8 mouse cellular contexts compared by ENCODE assay signal in the genomic region with DNA sequence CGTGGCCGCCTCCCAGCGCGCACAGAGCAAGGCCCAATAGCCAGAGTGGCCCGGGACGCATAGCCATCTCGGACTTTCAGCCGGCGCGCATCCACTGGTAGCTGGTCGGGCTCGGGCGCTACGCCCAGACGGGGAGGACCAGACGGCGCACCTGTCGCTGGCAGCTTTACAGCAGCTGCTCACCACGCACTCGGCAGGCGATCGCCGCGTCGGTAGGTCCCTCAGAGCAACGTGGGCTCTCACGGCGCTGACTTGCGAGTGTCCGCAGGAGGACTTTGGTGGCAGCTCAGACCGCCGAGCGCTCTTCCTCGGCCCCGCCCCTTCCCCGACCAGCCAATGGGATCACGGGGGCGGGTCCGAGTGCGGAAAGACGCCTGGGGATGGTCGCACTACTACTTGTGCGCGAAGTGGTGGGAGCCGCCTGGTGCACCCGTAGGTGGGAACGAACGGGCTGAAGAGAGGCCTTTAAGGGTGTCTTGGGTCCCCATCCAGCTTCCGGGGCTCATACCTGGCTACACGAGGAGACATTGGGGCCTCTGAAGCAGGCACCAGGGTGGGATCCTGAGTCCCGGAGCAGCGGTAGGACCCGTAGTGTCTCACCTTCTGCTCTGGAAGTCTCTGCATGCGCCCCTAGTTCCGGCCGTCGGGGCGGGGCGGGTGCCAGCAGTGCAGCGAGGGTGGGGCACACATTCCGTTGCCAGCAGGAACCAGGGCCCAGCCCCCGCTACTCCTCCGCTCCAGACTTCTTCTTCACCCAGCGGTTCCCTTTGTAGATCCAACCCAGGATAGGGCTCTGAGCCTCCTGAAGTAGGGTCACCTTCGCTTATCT. TPM values are rescaled to one million over a fixed set of nuclear protein-coding genes. Genes with fewer than 3 reads are reported as not detected.
DNase-seq lines count a peak whose midpoint lies in the region; ATAC-seq and TF ChIP-seq lines count a peak whose summit lies in the region.

Gene Bmp8a, minus strand, starts transcription at position 611 of the 829 bp plus-strand sequence.

- no peak within 1 kb of the TSS; the same call in 1 of the 2 replicates for H3K9ac ChIP-seq in embryonic facial prominence, embryonic 11.5 days (replicated peaks; ENCODE audit: low read length)
- peak within 1 kb of the TSS; percentile 51 for H3K9ac ChIP-seq in lung, embryonic 16.5 days (ENCODE audit: low read length)

- no peaks in the 10 kb centered on the region for H3K9me3 ChIP-seq in embryonic facial prominence, embryonic 11.5 days (replicated peaks; ENCODE audit: control insufficient read depth, low read length)
- H3K9me3 ChIP-seq in heart, embryonic 10.5 days, result no peaks in the 10 kb centered on the region
- H3K9me3 ChIP-seq in lung, embryonic 16.5 days (ENCODE audit: control insufficient read depth, low read length), result no peaks in the 10 kb centered on the region

- peaks cover 33% of the 10 kb centered on the region for H3K27me3 ChIP-seq in embryonic facial prominence, embryonic 11.5 days (ENCODE audit: control insufficient read depth, insufficient read depth, low read length)
- peaks cover 66% of the 10 kb centered on the region for H3K27me3 ChIP-seq in heart, embryonic 10.5 days (ENCODE audit: insufficient read depth, poor library complexity, severe bottlenecking)
- H3K27me3 ChIP-seq in lung, embryonic 16.5 days (ENCODE audit: control insufficient read depth, insufficient read depth, low read depth, low read length), result peaks cover 23% of the 10 kb centered on the region

- ATAC-seq in embryonic facial prominence, embryonic 11.5 days (replicated peaks; ENCODE audit: insufficient number of reproducible peaks, low FRiP score, low TSS enrichment, low read depth), result peak; percentile 89
- peak; percentile 92 for ATAC-seq in lung, embryonic 16.5 days (ENCODE audit: low read depth)

- H3K4me3 ChIP-seq in embryonic facial prominence, embryonic 11.5 days (ENCODE audit: low read depth, low read length), result peak within 1 kb of the TSS; percentile 50
- H3K4me3 ChIP-seq in heart, embryonic 10.5 days, result peak within 1 kb of the TSS; percentile 67
- peak within 1 kb of the TSS; percentile 58 for H3K4me3 ChIP-seq in lung, embryonic 16.5 days (ENCODE audit: low read length)
- peak within 1 kb of the TSS; percentile 42 for H3K4me3 ChIP-seq in olfactory bulb, adult 2 months (ENCODE audit: insufficient read depth, low read depth, low read length)

- no peak for TF ChIP-seq POLR2A in olfactory bulb, adult 2 months (IDR thresholded peaks at IDR 0.05; ENCODE audit: insufficient read depth, low read depth, low read length)

- no peaks in the 10 kb centered on the region for H3K36me3 ChIP-seq in embryonic facial prominence, embryonic 11.5 days (replicated peaks; ENCODE audit: control insufficient read depth, insufficient read depth, low read depth, low read length)
- H3K36me3 ChIP-seq in heart, embryonic 10.5 days, result no peaks in the 10 kb centered on the region; the same call in 1 of the 2 replicates
- H3K36me3 ChIP-seq in lung, embryonic 16.5 days (ENCODE audit: control insufficient read depth, insufficient read depth, low read length), result no peaks in the 10 kb centered on the region

- TF ChIP-seq CTCF in olfactory bulb, adult 2 months (IDR thresholded peaks at IDR 0.05; ENCODE audit: insufficient read depth, low read depth, low read length), result no peak

- DNase-seq in A20 (ENCODE audit: low read depth, low spot score) (peak; percentile 94), R1 (ENCODE audit: low read depth, low spot score) (peak; percentile 93)
- DNase-seq in embryonic facial prominence, embryonic 11.5 days (ENCODE audit: low spot score), result peak; percentile 88
- DNase-seq in heart, embryonic 10.5 days (ENCODE audit: low spot score), result peak; percentile 92
- peak; percentile 45 for DNase-seq in kidney, adult 9 months
- DNase-seq in thymus, postnatal 14 days, result peak; percentile 63

- H3K27ac ChIP-seq in embryonic facial prominence, embryonic 11.5 days (replicated peaks; ENCODE audit: low read depth, low read length), result no peak within 1 kb of the TSS
- peak within 1 kb of the TSS; percentile 29; the same call in 1 of the 2 replicates for H3K27ac ChIP-seq in heart, embryonic 10.5 days
- 0 out of 2 replicates have a peak within 1 kb of the TSS, but pooled peaks have one; percentile 5 for H3K27ac ChIP-seq in lung, embryonic 16.5 days (ENCODE audit: low read length)
- H3K27ac ChIP-seq in olfactory bulb, adult 2 months (ENCODE audit: insufficient read depth, low read depth, low read length), result no peak within 1 kb of the TSS

- H3K4me2 ChIP-seq in embryonic facial prominence, embryonic 11.5 days (ENCODE audit: low read depth, low read length), result peak within 1 kb of the TSS; percentile 92
- H3K4me2 ChIP-seq in lung, embryonic 16.5 days (ENCODE audit: low read depth, low read length), result peak within 1 kb of the TSS; percentile 91

- 1% methylated on average over 64 of the region's 65 CpGs for WGBS in embryonic facial prominence, embryonic 11.5 days
- WGBS in heart, embryonic 10.5 days, result under 1% methylated on average over 65 of the region's 65 CpGs
- under 1% methylated on average over 64 of the region's 65 CpGs for WGBS in lung, embryonic 16.5 days
- WGBS in olfactory bulb, adult 2 months, result under 1% methylated on average over 65 of the region's 65 CpGs

- peaks cover 2% of the 10 kb centered on the region; the same call in 1 of the 2 replicates for H3K4me1 ChIP-seq in embryonic facial prominence, embryonic 11.5 days (ENCODE audit: control insufficient read depth, insufficient read depth, low read length)
- H3K4me1 ChIP-seq in heart, embryonic 10.5 days, result peaks cover 20% of the 10 kb centered on the region
- H3K4me1 ChIP-seq in lung, embryonic 16.5 days (replicated peaks; ENCODE audit: control insufficient read depth, insufficient read depth, low read length), result peaks cover 5% of the 10 kb centered on the region
- H3K4me1 ChIP-seq in olfactory bulb, adult 2 months (ENCODE audit: control insufficient read depth, insufficient read depth, low read length), result peaks cover 15% of the 10 kb centered on the region

RNA-seq across cellular contexts. Expression of gene Bmp8a, which starts in this region (rescaled TPM):
- polyA plus RNA-seq in embryonic facial prominence, embryonic 11.5 days (2014; fragmentation: Nextera tagmentation; extraction: Ambion mirVana), result 0.24 and 0.39 TPM in 2 replicates
- polyA plus RNA-seq in heart, embryonic 10.5 days (2016; fragmentation: Nextera tagmentation; extraction: Ambion mirVana), result 0.15 and 0.23 TPM in 2 replicates
- polyA plus RNA-seq in lung, embryonic 16.5 days (2015; fragmentation: Nextera tagmentation; extraction: Ambion mirVana), result 0.41 and 0.68 TPM in 2 replicates
- polyA plus RNA-seq in olfactory bulb, adult 2 months (2012; ENCODE audit: insufficient read depth, insufficient read length, low replicate concordance, missing spikeins), result not detected in 2 replicates

Comparison
In these comparisons a context has a peak if more than half of its experiments do, and no peak if none do; other contexts are left out.
1. Peak in DNase-seq, ATAC-seq, H3K4me3 ChIP-seq and H3K4me2 ChIP-seq in embryonic facial prominence, embryonic 11.5 days; RNA of the gene not detected or under 1 TPM.
2. Peak in DNase-seq, H3K4me3 ChIP-seq and H3K27ac ChIP-seq in heart, embryonic 10.5 days; RNA of the gene not detected or under 1 TPM.
3. Peak in ATAC-seq, H3K4me3 ChIP-seq, H3K27ac ChIP-seq, H3K9ac ChIP-seq and H3K4me2 ChIP-seq in lung, embryonic 16.5 days; RNA of the gene not detected or under 1 TPM.